Mouse (Mus musculus): ENCODE results near the gene Nxf1. TPM values are rescaled to one million over a fixed set of nuclear protein-coding genes. Genes with fewer than 3 reads are reported as not detected.
A peak's percentile ranks its signal among the peaks of the same experiment; 100 is the strongest.
"Not testable (repeated sequence)": the region's sequence is repeated elsewhere in the genome, so short reads cannot be mapped to it uniquely, and the experiment has no call there.

The Nxf1 gene
- polyA plus RNA-seq, 1 experiment from 2014 or later = 254 TPM

- WGBS = 71% methylated on average over 10 of the region's 10 CpGs
- H3K27me3 ChIP-seq (ENCODE audit: poor library complexity, severe bottlenecking) = no peaks in the 10 kb centered on the region
- peaks cover 4% of the 10 kb centered on the region for H3K36me3 ChIP-seq (replicated peaks)
- DNase-seq (ENCODE audit: extremely low spot score, low spot score) = no peak
- peaks cover 26% of the 10 kb centered on the region for H3K4me1 ChIP-seq
- no peaks in the 10 kb centered on the region for H3K9me3 ChIP-seq
- no peak overlapping the region for H3K4me3 ChIP-seq
- no peak overlapping the region for H3K27ac ChIP-seq
Measured at GRCm38 (mm10) chr19:8716767-8717475, 40.0 kb upstream of the Nxf1 start.

GRCm38 (mm10) chr19:8718357-8718756, 38.5 kb upstream of the Nxf1 start:
- H3K36me3 ChIP-seq (replicated peaks) = no peaks in the 10 kb centered on the region
- peaks cover 25% of the 10 kb centered on the region for H3K4me1 ChIP-seq
- no peaks in the 10 kb centered on the region for H3K27me3 ChIP-seq (ENCODE audit: poor library complexity, severe bottlenecking)
- WGBS = 70% methylated on average over 3 of the region's 3 CpGs
- H3K27ac ChIP-seq = no peak overlapping the region
- H3K4me3 ChIP-seq = no peak overlapping the region
- H3K9me3 ChIP-seq = no peaks in the 10 kb centered on the region
- DNase-seq (ENCODE audit: extremely low spot score, low spot score) = peak; percentile 44

GRCm38 (mm10) chr19:8719037-8719436, 37.8 kb upstream of the Nxf1 start:
- H3K4me3 ChIP-seq; H3K27ac ChIP-seq; H3K36me3 ChIP-seq (replicated peaks); H3K27me3 ChIP-seq (ENCODE audit: poor library complexity, severe bottlenecking); H3K9me3 ChIP-seq; DNase-seq (ENCODE audit: extremely low spot score, low spot score): not testable (repeated sequence)
- peaks cover 23% of the 10 kb centered on the region for H3K4me1 ChIP-seq

- 81% methylated on average over 1 of the region's 1 CpGs for WGBS
- peaks cover 26% of the 10 kb centered on the region for H3K36me3 ChIP-seq (replicated peaks)
- no peak overlapping the region for H3K27ac ChIP-seq
- H3K9me3 ChIP-seq = no peaks in the 10 kb centered on the region
- no peaks in the 10 kb centered on the region for H3K27me3 ChIP-seq (ENCODE audit: poor library complexity, severe bottlenecking)
- no peak for DNase-seq (ENCODE audit: extremely low spot score, low spot score)
- H3K4me1 ChIP-seq = peaks cover 36% of the 10 kb centered on the region
- peak overlapping the region; percentile 66; the same call in 1 of the 2 replicates for H3K4me3 ChIP-seq
Measured at GRCm38 (mm10) chr19:8721378-8721777, 35.5 kb upstream of the Nxf1 start.

- Histone ChIP-seq H3K4me3 (peak overlapping the region; percentile 66), H3K4me1 (peaks cover 36% of the 10 kb centered on the region), H3K27me3 (ENCODE audit: poor library complexity, severe bottlenecking) (no peaks in the 10 kb centered on the region), H3K9me3 (no peaks in the 10 kb centered on the region), H3K27ac (peak overlapping the region; percentile 97), H3K36me3 (replicated peaks) (peaks cover 32% of the 10 kb centered on the region)
- DNase-seq (ENCODE audit: extremely low spot score, low spot score) = no peak
- WGBS = 70% methylated on average over 4 of the region's 4 CpGs
Measured at GRCm38 (mm10) chr19:8722021-8722420, 34.9 kb upstream of the Nxf1 start.

GRCm38 (mm10) chr19:8722559-8722906, 34.3 kb upstream of the Nxf1 start:
- peaks cover 34% of the 10 kb centered on the region for H3K36me3 ChIP-seq (replicated peaks)
- H3K27ac ChIP-seq = peak overlapping the region; percentile 97
- H3K4me1 ChIP-seq = peaks cover 36% of the 10 kb centered on the region
- no peaks in the 10 kb centered on the region for H3K9me3 ChIP-seq
- 3% methylated on average over 5 of the region's 5 CpGs for WGBS
- H3K4me3 ChIP-seq = peak overlapping the region; percentile 66
- no peaks in the 10 kb centered on the region for H3K27me3 ChIP-seq (ENCODE audit: poor library complexity, severe bottlenecking)
- DNase-seq (ENCODE audit: extremely low spot score, low spot score) = no peak

- peaks cover 34% of the 10 kb centered on the region for H3K36me3 ChIP-seq (replicated peaks)
- H3K27ac ChIP-seq = peak within 1 kb of the TSS; percentile 97
- peak within 1 kb of the TSS; percentile 66 for H3K4me3 ChIP-seq
- H3K27me3 ChIP-seq (ENCODE audit: poor library complexity, severe bottlenecking) = no peaks in the 10 kb centered on the region
- under 1% methylated on average over 50 of the region's 50 CpGs for WGBS
- DNase-seq (ENCODE audit: extremely low spot score, low spot score) = peak; percentile 97
- no peaks in the 10 kb centered on the region for H3K9me3 ChIP-seq
- peaks cover 36% of the 10 kb centered on the region for H3K4me1 ChIP-seq
Measured at GRCm38 (mm10) chr19:8722907-8723573, 33.8 kb upstream of the Nxf1 start, which contains the start of gene Slc3a2. Gene Slc3a2, minus strand, starts transcription at chr19:8723369.

- under 1% methylated on average over 20 of the region's 20 CpGs for WGBS
- H3K9me3 ChIP-seq = no peaks in the 10 kb centered on the region
- peak overlapping the region; percentile 97 for H3K27ac ChIP-seq
- peaks cover 36% of the 10 kb centered on the region for H3K4me1 ChIP-seq
- DNase-seq (ENCODE audit: extremely low spot score, low spot score) = no peak
- no peaks in the 10 kb centered on the region for H3K27me3 ChIP-seq (ENCODE audit: poor library complexity, severe bottlenecking)
- H3K36me3 ChIP-seq (replicated peaks) = peaks cover 34% of the 10 kb centered on the region
- H3K4me3 ChIP-seq = peak overlapping the region; percentile 66
Measured at GRCm38 (mm10) chr19:8723574-8724346, 33.1 kb upstream of the Nxf1 start.

GRCm38 (mm10) chr19:8724392-8724791, 32.5 kb upstream of the Nxf1 start:
- Histone ChIP-seq H3K4me1 (peaks cover 36% of the 10 kb centered on the region), H3K36me3 (replicated peaks) (peaks cover 34% of the 10 kb centered on the region), H3K27ac (peak overlapping the region; percentile 97), H3K9me3 (no peaks in the 10 kb centered on the region), H3K27me3 (ENCODE audit: poor library complexity, severe bottlenecking) (no peaks in the 10 kb centered on the region), H3K4me3 (peak overlapping the region; percentile 66)
- WGBS = 6% methylated on average over 2 of the region's 2 CpGs
- DNase-seq (ENCODE audit: extremely low spot score, low spot score) = no peak

- peaks cover 34% of the 10 kb centered on the region for H3K36me3 ChIP-seq (replicated peaks)
- H3K4me3 ChIP-seq = peak overlapping the region; percentile 66
- H3K27me3 ChIP-seq (ENCODE audit: poor library complexity, severe bottlenecking) = no peaks in the 10 kb centered on the region
- 63% methylated on average over 4 of the region's 4 CpGs for WGBS
- no peaks in the 10 kb centered on the region for H3K9me3 ChIP-seq
- peak overlapping the region; percentile 97 for H3K27ac ChIP-seq
- H3K4me1 ChIP-seq = peaks cover 36% of the 10 kb centered on the region
- DNase-seq (ENCODE audit: extremely low spot score, low spot score) = no peak
Measured at GRCm38 (mm10) chr19:8725081-8725613, 31.7 kb upstream of the Nxf1 start.

- Histone ChIP-seq H3K36me3 (replicated peaks) (peaks cover 34% of the 10 kb centered on the region), H3K4me1 (peaks cover 28% of the 10 kb centered on the region), H3K27ac (no peak overlapping the region), H3K9me3 (no peaks in the 10 kb centered on the region), H3K27me3 (ENCODE audit: poor library complexity, severe bottlenecking) (no peaks in the 10 kb centered on the region), H3K4me3 (peak overlapping the region; percentile 66)
- DNase-seq (ENCODE audit: extremely low spot score, low spot score) = no peak
- WGBS = 16% methylated on average over 3 of the region's 3 CpGs
Measured at GRCm38 (mm10) chr19:8726609-8727390, 30.1 kb upstream of the Nxf1 start.

GRCm38 (mm10) chr19:8727495-8728114, 29.3 kb upstream of the Nxf1 start:
- no peak overlapping the region for H3K4me3 ChIP-seq
- H3K27ac ChIP-seq = no peak overlapping the region
- H3K27me3 ChIP-seq (ENCODE audit: poor library complexity, severe bottlenecking) = no peaks in the 10 kb centered on the region
- no peak for DNase-seq (ENCODE audit: extremely low spot score, low spot score)
- H3K36me3 ChIP-seq (replicated peaks) = peaks cover 34% of the 10 kb centered on the region
- H3K4me1 ChIP-seq = peaks cover 21% of the 10 kb centered on the region
- 23% methylated on average over 5 of the region's 5 CpGs for WGBS
- no peaks in the 10 kb centered on the region for H3K9me3 ChIP-seq
